Mouse (Mus musculus) R1 (cell line): Measurements from ENCODE around the gene Polr2f.

Experiments
- DNase-seq: peaks from one replicate; pipeline ENCODE4 v3.0.0-alpha.2; 2018; ENCODE audit warnings: low read depth, low spot score

Gene Polr2f

DNA sequence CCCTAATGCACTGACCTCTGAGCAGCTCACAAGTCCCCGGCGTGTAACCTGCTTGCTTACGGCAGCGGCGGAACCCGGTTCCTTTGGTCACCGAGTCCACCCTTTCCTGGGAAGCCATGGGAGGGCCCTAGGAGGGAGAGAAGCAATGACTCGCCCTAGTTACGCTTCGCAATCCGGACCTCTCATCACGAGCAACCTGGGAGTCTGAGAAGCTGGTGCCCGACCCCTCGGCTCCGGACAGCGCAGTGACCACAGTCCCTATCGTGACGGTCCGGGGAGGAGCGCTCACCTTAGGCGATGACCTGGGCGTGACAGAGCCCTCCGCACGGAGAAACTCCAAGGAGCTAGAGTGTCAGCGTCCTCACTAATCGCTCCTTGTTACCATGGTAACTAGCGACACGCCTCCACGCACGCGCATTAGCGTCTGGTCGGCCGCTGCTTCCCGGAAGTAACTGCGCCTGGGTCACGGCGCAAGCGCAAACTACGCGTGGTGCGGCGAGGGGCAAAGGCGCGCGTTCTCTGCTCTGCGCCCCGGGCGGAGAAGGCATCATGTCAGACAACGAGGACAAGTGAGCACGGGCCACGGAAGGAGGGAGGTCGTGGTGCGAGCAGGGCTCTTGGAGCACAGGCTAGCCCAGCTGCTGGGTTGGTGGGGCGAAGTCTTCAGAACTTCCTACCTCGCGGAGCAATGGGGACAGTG lies at the start of gene Polr2f, which contains the start of gene 1700088E04Rik:
Gene Polr2f, plus strand, starts transcription at position 144 of the 700 bp plus-strand sequence.
Gene 1700088E04Rik, minus strand, starts transcription at position 388 of the 700 bp plus-strand sequence.
- peak; percentile 96 for DNase-seq

- no peak for DNase-seq
These were observed 48.5 kb upstream of the Polr2f start for GRCm38 (mm10) chr15:79092284-79092683.

DNA sequence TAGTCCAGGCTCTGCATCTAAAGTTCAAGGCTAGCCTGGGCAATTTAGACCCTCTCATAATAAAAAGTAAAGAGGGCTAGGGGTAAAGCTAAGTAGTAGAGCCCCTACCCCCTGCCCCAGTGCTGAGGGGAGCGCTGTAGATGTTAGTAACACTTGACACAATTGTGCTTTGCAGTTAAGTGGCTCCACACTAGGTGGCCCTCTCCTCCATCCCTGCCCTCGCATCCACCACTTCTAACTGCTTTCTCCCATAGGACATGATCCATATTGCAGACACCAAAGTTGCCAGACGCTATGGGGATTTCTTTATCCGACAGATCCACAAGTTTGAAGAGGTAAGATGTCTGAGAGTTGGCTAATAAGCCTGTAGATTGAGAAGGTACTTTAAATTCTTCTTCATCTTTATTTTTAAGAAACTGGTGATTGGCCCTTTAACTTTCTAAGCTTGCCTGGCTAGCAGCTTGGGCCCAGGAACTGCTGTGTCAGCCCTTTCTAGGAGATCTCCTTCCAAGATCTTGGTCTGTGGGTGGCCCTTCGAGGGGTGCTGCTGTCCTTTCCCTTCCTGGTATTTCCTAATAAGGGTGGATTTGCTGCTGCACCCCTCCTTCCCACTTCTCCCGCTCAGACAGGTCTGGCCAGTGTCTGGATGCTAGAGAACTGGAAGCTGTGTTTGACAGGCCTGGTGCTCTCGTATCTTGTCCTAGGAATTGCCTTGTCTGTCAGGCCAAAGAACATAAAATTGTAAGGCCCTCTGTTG lies 47.5 kb upstream of the Polr2f start:
- DNase-seq = peak; percentile 36

DNA sequence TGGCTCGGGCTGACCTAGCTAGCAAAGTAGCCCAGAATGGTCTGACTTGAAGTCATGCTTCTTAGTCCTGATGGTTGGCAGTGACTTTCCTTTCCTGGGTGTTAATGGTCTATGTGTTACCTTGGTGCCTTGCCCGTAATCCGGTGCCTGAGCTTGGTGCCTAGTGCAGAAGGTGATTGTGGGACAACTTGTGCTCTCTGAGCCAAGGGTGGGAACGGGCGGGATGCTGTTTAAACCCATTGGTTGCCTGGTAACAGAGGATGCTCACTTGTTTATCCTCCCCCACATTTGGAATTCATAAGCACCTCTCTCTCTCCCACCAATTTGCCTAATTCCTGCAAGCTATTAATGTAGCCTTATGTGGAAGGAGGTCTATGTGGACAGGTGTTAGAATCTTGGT lies 45.3 kb upstream of the Polr2f start:
- no peak for DNase-seq

DNA sequence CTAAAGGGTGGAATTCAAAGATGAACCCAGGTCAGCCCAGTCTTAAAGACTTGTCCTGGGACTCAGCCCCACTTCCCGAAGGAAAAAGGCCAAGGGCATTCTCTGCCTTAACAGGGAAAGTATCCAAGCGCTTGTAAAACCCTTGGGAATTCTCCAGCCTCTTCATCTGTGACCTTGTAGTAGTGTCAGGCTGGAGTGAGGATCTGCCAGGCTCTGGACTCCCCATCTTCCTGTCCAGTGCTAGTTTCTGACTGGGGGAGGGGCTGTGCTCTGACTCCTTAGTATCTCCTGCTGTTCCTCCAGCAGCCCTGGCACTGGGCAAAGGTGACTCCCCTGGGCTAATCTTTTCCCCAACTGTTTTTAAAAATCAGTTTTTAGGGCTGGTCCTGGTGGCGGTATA lies 44.3 kb upstream of the Polr2f start:
- no peak for DNase-seq

DNA sequence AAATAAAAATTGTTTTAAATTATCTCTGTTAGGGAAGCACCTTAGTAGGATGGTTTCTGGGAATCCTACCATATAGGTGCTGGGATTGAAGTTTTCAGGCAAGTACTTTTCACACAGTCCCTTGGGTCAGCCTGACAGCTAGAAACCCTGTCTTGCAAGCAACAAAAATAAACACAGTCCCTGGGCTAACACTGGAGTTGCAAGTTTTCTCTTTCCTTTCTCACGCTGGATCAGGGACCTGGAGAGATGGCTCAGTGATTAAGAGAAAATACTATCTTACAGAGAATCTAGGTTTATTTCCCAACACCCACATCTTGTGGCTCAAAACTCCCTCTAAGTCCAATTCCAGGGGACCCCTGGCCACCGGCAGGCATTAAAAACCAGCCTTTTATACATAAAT lies 43.7 kb upstream of the Polr2f start:
- no peak for DNase-seq

DNA sequence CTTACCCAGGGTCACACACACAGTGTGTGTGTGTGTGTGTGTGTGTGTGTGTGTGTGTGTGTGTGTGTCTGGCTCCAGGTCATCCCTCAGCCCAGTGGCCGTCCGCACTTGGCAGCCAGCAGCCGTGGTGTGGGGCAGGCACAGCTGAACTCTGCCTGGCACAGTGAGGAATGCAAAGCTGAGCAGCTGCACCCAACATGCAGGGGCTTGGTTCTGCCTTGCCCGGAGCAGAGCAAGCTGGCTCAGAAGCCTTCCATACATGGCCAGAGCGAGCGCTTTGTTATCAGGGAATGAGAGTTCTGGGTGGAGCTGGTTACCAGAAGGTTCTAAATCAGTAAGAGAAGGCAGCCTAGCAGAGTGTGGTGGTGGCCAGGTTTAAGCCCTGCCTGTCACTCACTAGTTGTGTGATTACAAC lies 43.2 kb upstream of the Polr2f start:
- DNase-seq = no peak

GRCm38 (mm10) chr15:79098220-79098619 lies 42.6 kb upstream of the Polr2f start:
- DNase-seq = no peak

DNA sequence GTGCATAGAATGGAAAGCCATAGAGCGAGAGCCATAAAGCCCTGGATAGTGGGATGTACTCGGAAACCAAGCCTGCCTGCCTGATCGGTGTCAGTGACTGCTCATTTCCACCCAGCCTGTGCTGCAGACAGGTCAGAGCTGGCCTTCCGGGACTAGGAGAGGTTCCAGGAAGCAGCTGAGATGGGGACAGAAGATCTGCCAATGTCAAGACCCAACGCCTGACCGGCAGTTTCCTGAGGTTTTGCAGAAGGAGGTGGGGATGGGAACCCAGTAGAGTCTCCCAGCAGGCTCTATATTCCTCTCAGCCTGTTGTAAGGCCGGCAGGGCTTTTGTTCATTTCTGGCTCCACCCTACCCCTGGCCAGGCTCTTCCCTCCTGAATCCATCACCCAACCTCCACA lies 41.9 kb upstream of the Polr2f start:
- no peak for DNase-seq

DNA sequence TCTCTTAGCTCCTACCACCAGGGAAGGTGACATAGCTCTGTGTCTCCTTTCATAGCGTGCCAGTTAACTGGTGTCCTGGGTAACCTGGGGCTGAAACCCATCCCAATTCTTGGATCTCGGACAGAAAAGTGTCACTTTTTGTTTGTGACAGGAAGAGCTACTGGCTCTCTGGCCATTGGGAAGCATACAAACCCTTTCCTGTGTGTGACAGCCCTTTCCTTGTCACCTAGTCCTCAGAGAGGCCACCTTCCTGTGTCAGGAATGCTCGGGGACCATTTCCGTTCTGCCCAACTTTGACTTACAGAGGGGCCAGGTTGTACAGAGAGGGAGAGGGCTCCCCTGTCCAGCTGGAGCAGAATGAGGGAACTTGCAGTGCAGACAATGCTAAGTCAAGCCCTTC lies 41.4 kb upstream of the Polr2f start:
- DNase-seq = no peak

GRCm38 (mm10) chr15:79100391-79100790 lies 40.4 kb upstream of the Polr2f start:
- no peak for DNase-seq

- DNase-seq = no peak
These were observed 39.3 kb upstream of the Polr2f start for GRCm38 (mm10) chr15:79101531-79101930.

GRCm38 (mm10) chr15:79103264-79103663 lies 37.5 kb upstream of the Polr2f start:
- no peak for DNase-seq

DNA sequence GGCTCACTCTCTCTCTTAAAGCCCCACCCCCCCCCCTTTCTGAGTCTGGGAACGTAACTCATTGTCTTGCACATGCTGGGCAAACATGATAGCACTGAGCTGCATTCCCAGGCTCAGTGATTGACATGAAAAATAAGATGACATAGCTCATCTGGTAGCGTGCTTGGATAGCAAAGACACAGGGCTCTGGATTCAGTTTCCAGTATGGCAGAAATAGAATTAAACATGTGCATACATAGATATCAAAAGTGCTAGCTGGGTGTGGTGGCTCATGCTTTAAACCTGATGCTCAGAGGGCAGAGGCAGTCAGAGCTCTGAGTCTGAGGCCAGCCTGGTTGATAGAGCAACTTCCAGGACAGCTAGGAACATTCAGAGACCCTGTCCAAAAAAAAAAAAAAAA lies 35.0 kb upstream of the Polr2f start:
- DNase-seq = no peak

DNA sequence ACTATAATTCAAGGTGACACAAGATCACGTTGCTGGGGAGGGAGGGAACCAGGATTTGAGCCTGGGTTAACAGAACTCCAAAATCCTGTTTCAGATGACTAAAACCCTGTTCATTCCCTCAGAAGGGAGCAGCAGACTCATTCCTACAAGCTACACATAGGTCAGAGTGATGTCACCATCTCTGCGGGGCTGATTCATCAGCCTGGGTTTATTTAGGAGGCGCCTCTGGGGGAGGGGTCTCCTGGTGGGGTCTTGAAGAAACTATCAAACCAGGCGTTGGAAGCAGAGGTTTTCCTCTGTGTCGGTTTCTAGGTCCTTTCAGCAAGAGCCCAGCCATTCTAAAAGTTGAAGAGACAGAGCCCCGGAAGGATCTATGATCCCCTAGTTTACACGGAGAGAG lies 32.8 kb upstream of the Polr2f start:
- DNase-seq = no peak

GRCm38 (mm10) chr15:79108421-79109320 lies 32.1 kb upstream of the Polr2f start, which contains the start of gene Micall1:
Gene Micall1 (plus strand): TSS chr15:79108898.
- peak; percentile 60 for DNase-seq

- peak; percentile 34 for DNase-seq
These were observed 31.4 kb upstream of the Polr2f start for GRCm38 (mm10) chr15:79109321-79109934.

GRCm38 (mm10) chr15:79110031-79110430 lies 30.8 kb upstream of the Polr2f start:
- DNase-seq = no peak

DNA sequence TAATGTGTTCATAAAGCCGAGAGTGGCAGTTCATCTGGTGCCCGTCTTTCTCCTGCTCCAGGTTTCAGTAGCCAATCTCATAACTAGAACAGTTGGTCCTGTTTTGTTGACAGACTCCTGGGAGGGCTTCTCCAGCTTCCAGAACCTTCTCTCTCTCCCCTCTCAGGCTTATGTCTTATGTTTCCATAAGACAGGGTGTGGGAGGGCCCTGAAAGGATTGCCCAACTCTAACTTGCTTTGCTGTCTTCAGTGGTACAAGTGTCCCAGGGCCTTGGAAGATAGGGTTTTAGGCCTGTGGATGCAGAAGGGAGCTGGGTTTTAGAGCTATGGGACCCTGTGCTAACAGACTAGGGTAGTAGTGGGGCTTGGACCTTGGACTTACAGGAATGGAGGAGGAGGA lies 30.3 kb upstream of the Polr2f start:
- no peak for DNase-seq

DNA sequence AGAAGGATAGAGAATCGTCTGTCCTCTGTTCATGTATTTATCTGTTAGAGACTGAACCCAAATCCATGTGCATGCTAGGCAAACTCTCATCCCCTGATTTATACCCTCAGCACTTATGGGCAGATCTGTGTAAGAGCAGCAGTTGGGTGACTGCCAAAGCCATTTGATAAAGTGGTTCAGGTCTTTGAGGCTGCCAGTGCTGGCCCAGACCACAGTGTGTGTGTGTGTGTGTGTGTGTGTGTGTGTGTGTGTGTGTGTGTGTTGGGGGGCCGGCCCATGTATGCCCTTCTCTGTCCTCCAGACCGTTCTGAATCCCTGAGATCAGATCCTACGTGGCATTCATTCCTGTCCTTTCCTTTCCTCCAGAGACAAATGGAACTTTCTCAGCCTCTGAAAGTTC lies 29.0 kb upstream of the Polr2f start:
- no peak for DNase-seq

DNA sequence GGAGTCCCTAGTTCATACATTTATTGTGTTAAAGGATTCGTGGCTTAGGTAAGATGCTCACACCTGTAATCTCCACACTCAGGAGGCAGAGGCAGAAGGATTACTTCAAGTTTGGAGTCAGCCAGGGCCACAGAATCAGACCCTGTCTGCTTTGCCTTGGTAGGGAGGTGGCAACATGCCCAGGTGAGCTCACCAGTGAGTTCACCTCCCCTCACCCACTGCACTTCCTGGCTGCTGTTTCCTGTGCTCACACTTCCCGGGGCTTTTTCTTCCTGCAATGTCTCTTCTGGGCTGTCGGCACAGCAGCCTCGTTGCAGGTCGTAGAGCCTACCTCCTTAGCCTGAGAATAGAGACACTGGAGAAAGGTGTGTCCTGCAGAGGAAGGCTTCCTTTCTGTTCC lies 25.5 kb upstream of the Polr2f start:
- DNase-seq = no peak

DNA sequence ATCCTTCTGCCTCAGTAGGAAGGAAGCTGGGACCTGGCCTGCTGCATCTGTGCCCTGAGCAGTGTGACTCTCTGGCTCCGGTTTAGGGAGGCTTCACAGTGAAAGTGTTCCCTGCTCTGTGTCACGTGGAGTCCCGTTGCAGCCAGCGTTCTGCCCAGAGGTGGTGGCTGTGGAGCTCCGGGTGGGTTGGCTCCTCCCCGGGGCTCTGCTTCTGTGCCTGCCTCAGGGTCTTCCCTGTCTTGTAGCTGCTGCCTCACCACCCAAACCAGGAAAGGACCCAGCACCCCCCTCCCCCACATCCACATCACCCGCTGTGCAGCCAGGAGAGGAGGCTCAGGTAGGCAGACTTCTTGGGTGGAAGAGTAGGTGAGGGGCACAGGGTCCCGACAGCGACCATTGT lies 21.3 kb upstream of the Polr2f start:
- DNase-seq = no peak
